Mouse (Mus musculus): Measurements from ENCODE around the gene Grk4.

DNA sequence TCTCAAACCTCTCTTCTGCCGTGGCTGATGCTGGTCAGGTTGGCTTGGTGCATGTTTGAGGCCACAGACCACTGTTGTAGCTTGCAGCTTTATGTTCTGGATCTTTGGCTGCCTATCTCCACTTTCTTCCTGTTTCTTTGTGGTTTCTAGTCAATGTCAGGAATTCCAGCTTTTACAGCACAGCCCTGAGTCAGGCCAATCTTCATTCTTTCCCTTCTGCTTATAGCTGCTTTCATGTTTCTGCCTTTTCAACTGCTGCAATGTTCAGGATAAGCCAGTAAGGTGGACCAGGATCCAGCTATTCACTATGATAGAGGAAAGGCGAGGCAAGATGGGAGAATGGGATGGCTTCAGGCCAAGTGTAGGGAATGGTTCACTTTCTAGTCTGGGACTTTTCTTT is 131.0 kb downstream of the Grk4 start:
- TF ChIP-seq CTCF (IDR thresholded peaks at IDR 0.05; ENCODE audit: borderline replicate concordance, control insufficient read depth, extremely low read depth, insufficient read depth, low read length, poor library complexity) (no peak), POLR2A (IDR thresholded peaks at IDR 0.05; ENCODE audit: control insufficient read depth, extremely low read depth, insufficient read depth, low read length, poor library complexity) (no peak)

All from thymus, adult 2 months (tissue).